Mouse (Mus musculus): ENCODE measurements at regions not wholly inside any gene's neighbourhood (a gene's known extent, or its start where the extent isn't known, plus 50 kb on each side); places are given as distances from the start of the nearest gene placed in this dataset.

DNA sequence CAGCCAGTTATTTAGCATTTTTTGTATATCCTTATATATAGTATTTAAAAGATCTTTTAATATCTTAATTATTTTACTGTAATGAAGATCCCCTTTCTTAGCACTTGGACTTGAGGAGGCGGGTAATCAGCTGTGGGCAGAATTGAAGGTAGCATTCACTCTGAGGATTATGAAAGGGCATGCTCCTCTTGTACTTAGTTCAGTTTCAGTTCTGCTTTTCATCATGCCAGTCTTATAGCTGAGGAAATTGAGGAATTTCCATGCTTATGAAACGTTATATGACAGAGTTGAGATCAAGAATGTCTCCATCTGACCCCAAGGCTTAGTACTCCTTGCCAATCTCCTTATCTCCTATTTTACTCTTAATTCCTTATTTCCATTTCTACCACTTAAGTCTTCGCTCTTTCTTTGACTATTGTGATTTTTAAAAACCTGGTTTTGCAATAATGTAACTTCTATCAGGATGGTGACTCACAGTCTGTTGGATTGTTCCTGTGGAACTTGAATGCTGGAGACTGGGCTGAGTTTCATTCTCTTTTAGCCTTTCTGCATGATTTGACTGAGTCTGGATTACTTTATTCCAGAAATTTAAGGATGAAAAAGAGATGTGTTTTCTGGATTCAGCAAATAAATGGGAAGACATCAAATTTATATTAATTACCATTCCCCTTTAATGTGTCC lies 133.6 kb downstream of the Papss1 start:
- Histone ChIP-seq H3K9ac (ENCODE audit: low read length) (no peak overlapping the region), H3K27me3 (ENCODE audit: control insufficient read depth, insufficient read depth, low read depth, low read length) (no peaks in the 10 kb centered on the region), H3K4me2 (ENCODE audit: low read depth, low read length) (no peak overlapping the region), H3K4me3 (ENCODE audit: low read length) (no peak overlapping the region), H3K4me1 (replicated peaks; ENCODE audit: control insufficient read depth, insufficient read depth, low read length) (no peaks in the 10 kb centered on the region), H3K27ac (ENCODE audit: low read length) (no peak overlapping the region), H3K9me3 (ENCODE audit: control insufficient read depth, low read length) (peaks cover 5% of the 10 kb centered on the region; the same call in 1 of the 2 replicates), H3K36me3 (ENCODE audit: control insufficient read depth, insufficient read depth, low read length) (no peaks in the 10 kb centered on the region)
- 77% methylated on average over 3 of the region's 3 CpGs for WGBS
- ATAC-seq (ENCODE audit: low read depth) = no peak

DNA sequence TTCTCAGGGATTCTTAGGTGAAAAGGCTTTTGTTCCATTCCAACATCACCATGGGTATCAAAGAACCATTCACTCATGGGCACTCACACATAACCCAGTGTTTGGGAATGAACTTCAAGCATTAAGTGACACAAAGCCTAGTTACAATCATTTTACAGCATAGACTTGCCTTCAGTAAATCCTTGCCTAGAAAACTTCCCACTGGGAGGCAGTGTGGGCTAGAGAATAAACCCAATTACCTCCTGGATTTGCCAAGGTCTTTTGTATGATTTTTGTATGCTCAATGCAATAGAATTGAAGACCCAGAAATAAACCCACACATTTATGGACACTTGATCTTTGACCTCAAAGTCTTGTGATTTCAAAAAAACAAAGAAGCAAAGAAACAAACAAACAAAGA lies 138.6 kb downstream of the Papss1 start:
- H3K27ac ChIP-seq (ENCODE audit: low read length) = no peak overlapping the region
- H3K4me1 ChIP-seq (replicated peaks; ENCODE audit: control insufficient read depth, insufficient read depth, low read length) = no peaks in the 10 kb centered on the region
- no peak overlapping the region for H3K4me2 ChIP-seq (ENCODE audit: low read depth, low read length)
- no peak for ATAC-seq (ENCODE audit: low read depth)
- H3K4me3 ChIP-seq (ENCODE audit: low read length) = no peak overlapping the region
- no peak overlapping the region for H3K9ac ChIP-seq (ENCODE audit: low read length)
- H3K36me3 ChIP-seq (ENCODE audit: control insufficient read depth, insufficient read depth, low read length) = no peaks in the 10 kb centered on the region
- no peaks in the 10 kb centered on the region for H3K9me3 ChIP-seq (ENCODE audit: control insufficient read depth, low read length)
- H3K27me3 ChIP-seq (ENCODE audit: control insufficient read depth, insufficient read depth, low read depth, low read length) = no peaks in the 10 kb centered on the region

DNA sequence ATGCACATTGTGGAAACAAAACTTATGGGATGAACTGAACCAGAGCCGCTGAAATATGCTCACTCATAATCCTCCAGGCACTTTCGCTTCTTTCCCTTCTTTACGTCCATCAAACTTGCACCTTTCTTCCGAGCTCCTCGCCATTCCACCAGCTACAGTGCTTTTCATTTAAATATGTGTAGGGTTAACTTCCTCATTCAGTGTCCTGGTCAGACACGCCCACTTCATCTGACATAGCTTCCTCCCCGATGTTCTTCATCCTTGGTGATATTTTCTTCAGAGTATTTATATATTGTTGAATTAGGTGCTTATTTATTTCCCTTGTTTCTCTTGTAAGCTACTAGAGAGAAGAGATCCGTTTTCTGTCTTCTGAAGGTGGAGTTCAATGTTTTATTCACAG lies 149.0 kb downstream of the Papss1 start:
- H3K9ac ChIP-seq (ENCODE audit: low read length) = no peak overlapping the region
- ATAC-seq (ENCODE audit: low read depth) = no peak

DNA sequence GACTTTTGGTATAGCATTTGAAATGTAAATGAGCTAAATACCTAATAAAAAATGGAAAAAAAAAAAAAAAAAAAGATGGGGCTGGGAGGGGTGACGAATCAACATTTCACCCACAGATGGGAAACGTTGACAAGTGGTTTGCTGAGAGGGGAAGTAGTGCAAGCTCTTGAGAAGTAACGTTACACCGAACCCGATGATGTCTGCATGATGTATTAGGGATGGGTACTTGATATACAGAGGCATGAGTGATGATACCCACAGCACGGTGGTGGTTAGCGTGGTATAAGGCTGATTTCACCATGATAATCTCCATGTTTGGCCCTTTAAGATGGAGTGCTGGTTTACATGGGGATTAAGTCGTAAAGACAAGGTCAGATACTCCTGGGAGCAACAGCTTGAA lies 154.2 kb downstream of the Papss1 start:
- H3K4me1 ChIP-seq (replicated peaks; ENCODE audit: control insufficient read depth, insufficient read depth, low read length) = no peaks in the 10 kb centered on the region
- no peak for ATAC-seq (ENCODE audit: low read depth)
- 66% methylated on average over 8 of the region's 8 CpGs for WGBS
- H3K4me3 ChIP-seq (ENCODE audit: low read length) = no peak overlapping the region
- no peaks in the 10 kb centered on the region; the same call in 1 of the 2 replicates for H3K9me3 ChIP-seq (ENCODE audit: control insufficient read depth, low read length)
- no peak overlapping the region for H3K9ac ChIP-seq (ENCODE audit: low read length)
- no peak overlapping the region for H3K4me2 ChIP-seq (ENCODE audit: low read depth, low read length)
- no peak overlapping the region for H3K27ac ChIP-seq (ENCODE audit: low read length)
- H3K27me3 ChIP-seq (ENCODE audit: control insufficient read depth, insufficient read depth, low read depth, low read length) = no peaks in the 10 kb centered on the region
- no peaks in the 10 kb centered on the region for H3K36me3 ChIP-seq (ENCODE audit: control insufficient read depth, insufficient read depth, low read length)

More for the DNA sequence above, 149.0 kb downstream of the Papss1 start:
- WGBS = 78% methylated on average over 8 of the region's 8 CpGs
- H3K27me3 ChIP-seq (ENCODE audit: control insufficient read depth, insufficient read depth, low read depth, low read length) = no peaks in the 10 kb centered on the region
- no peaks in the 10 kb centered on the region for H3K4me1 ChIP-seq (replicated peaks; ENCODE audit: control insufficient read depth, insufficient read depth, low read length)
- no peaks in the 10 kb centered on the region; the same call in 1 of the 2 replicates for H3K9me3 ChIP-seq (ENCODE audit: control insufficient read depth, low read length)
- H3K4me3 ChIP-seq (ENCODE audit: low read length) = no peak overlapping the region
- H3K36me3 ChIP-seq (ENCODE audit: control insufficient read depth, insufficient read depth, low read length) = no peaks in the 10 kb centered on the region
- no peak overlapping the region for H3K4me2 ChIP-seq (ENCODE audit: low read depth, low read length)
- H3K27ac ChIP-seq (ENCODE audit: low read length) = no peak overlapping the region

DNA sequence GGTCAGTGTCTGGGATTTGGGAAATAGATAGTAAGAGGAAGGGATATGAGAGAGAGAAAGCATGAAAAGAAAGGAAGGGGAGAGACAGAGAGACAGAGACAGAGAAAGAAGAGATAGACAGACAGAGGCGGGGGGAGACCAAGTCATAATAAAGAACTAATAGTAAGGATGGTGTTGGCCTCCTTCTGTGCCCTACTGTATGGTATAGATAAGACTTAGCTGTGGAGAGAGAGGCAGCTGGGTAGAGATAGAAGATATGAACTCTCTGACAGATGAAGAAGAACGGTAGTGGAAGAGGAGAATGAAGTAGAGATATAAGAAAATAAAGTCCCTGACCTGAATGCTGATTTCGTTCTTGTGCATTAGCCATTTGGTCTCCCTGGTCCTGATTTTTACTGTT lies 164.1 kb downstream of the Papss1 start:
- no peak overlapping the region for H3K9ac ChIP-seq (ENCODE audit: low read length)
- no peak overlapping the region for H3K4me2 ChIP-seq (ENCODE audit: low read depth, low read length)
- H3K4me1 ChIP-seq (replicated peaks; ENCODE audit: control insufficient read depth, insufficient read depth, low read length) = no peaks in the 10 kb centered on the region
- H3K4me3 ChIP-seq (ENCODE audit: low read length) = no peak overlapping the region
- no peaks in the 10 kb centered on the region for H3K27me3 ChIP-seq (ENCODE audit: control insufficient read depth, insufficient read depth, low read depth, low read length)
- no peak overlapping the region for H3K27ac ChIP-seq (ENCODE audit: low read length)
- no peaks in the 10 kb centered on the region for H3K36me3 ChIP-seq (ENCODE audit: control insufficient read depth, insufficient read depth, low read length)
- no peaks in the 10 kb centered on the region for H3K9me3 ChIP-seq (ENCODE audit: control insufficient read depth, low read length)
- 81% methylated on average over 3 of the region's 3 CpGs for WGBS
- ATAC-seq (ENCODE audit: low read depth) = no peak

DNA sequence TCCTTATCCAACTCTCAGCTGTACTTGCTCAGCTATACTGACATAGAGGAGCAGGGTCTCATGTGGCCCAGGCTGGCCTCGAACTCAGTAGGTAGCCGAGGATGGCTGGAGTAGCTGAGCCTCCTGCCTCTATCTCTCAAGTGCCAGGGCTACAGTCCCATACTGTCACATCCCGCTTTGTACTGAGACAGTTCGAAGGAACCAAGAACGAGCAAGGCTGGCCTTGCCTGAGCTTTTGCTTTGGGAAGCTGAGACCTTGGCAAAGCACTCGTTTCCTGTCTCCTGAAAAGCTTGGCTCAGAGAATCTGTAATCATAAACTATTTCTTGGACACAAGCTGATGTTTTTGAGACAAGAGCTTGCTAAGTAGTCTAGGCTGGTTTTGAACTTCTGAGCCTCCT lies 169.7 kb downstream of the Papss1 start:
- no peak overlapping the region for H3K27ac ChIP-seq (ENCODE audit: low read length)
- H3K27me3 ChIP-seq (ENCODE audit: control insufficient read depth, insufficient read depth, low read depth, low read length) = no peaks in the 10 kb centered on the region
- H3K9ac ChIP-seq (ENCODE audit: low read length) = no peak overlapping the region
- no peak overlapping the region for H3K4me3 ChIP-seq (ENCODE audit: low read length)
- H3K4me1 ChIP-seq (replicated peaks; ENCODE audit: control insufficient read depth, insufficient read depth, low read length) = no peaks in the 10 kb centered on the region
- no peaks in the 10 kb centered on the region for H3K9me3 ChIP-seq (ENCODE audit: control insufficient read depth, low read length)
- H3K36me3 ChIP-seq (ENCODE audit: control insufficient read depth, insufficient read depth, low read length) = no peaks in the 10 kb centered on the region
- ATAC-seq (ENCODE audit: low read depth) = peak; percentile 59; the same call in 1 of the 2 replicates
- no peak overlapping the region for H3K4me2 ChIP-seq (ENCODE audit: low read depth, low read length)
- WGBS = 51% methylated on average over 6 of the region's 6 CpGs

DNA sequence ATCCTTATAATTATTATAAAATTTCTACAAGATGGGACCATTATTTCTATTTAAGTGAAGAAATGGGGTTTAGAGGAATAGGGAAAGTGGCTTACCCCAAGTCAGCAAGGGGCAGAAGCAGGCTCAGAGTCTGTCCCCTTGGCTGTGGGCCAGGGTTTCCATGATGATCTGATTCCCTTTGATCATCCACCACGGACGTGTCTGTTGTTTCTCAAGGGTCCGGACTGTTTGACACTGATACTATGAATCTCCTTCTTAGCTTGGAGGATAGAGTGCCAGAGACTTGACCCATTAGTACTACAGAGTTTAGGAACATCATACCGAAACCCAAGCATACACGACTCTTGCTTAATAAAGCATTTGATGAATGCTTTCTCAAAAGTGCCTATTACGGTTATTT lies 172.9 kb downstream of the Papss1 start:
- H3K9me3 ChIP-seq (ENCODE audit: control insufficient read depth, low read length) = no peaks in the 10 kb centered on the region
- no peak overlapping the region for H3K9ac ChIP-seq (ENCODE audit: low read length)
- H3K27ac ChIP-seq (ENCODE audit: low read length) = no peak overlapping the region
- peak; percentile 56 for ATAC-seq (ENCODE audit: low read depth)
- H3K4me2 ChIP-seq (ENCODE audit: low read depth, low read length) = no peak overlapping the region
- no peaks in the 10 kb centered on the region for H3K36me3 ChIP-seq (ENCODE audit: control insufficient read depth, insufficient read depth, low read length)
- no peaks in the 10 kb centered on the region for H3K4me1 ChIP-seq (replicated peaks; ENCODE audit: control insufficient read depth, insufficient read depth, low read length)
- H3K27me3 ChIP-seq (ENCODE audit: control insufficient read depth, insufficient read depth, low read depth, low read length) = no peaks in the 10 kb centered on the region
- H3K4me3 ChIP-seq (ENCODE audit: low read length) = no peak overlapping the region
- WGBS = 33% methylated on average over 6 of the region's 6 CpGs

DNA sequence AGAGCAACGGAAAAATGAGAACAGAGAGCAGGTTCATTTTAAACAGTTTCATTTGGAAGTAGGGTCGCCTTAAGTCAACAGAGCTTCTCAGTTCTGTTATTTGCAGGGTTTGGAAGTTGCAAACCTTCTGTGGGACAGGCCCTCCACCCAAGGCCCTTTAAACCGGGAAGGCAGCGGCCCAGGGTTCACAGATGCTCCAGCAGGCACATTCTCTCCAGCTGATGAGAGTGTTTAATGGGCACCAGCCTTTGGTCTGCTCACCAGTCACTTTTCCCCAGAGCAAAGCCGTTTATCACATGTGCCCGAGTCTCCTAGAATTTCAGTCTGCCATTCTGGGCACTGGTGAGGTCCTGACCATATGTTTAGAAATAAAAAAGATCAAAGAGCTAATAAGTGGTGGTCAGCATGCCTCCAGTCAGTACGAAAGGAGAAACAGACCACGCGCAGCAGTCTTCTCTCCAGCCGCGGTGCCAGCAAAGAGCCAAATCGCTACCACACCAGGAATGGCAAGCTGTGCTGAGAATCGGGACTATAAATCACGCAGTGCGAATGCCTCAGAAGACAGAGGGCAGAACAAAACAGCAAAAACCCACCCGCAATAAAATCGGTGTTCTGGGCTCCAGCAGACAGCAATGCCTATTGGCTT lies 173.5 kb downstream of the Papss1 start:
- Histone ChIP-seq H3K4me2 (ENCODE audit: low read depth, low read length) (no peak overlapping the region), H3K4me1 (replicated peaks; ENCODE audit: control insufficient read depth, insufficient read depth, low read length) (no peaks in the 10 kb centered on the region), H3K36me3 (ENCODE audit: control insufficient read depth, insufficient read depth, low read length) (no peaks in the 10 kb centered on the region), H3K4me3 (ENCODE audit: low read length) (no peak overlapping the region), H3K27ac (ENCODE audit: low read length) (no peak overlapping the region), H3K9me3 (ENCODE audit: control insufficient read depth, low read length) (no peaks in the 10 kb centered on the region), H3K9ac (ENCODE audit: low read length) (no peak overlapping the region), H3K27me3 (ENCODE audit: control insufficient read depth, insufficient read depth, low read depth, low read length) (no peaks in the 10 kb centered on the region)
- WGBS = 67% methylated on average over 17 of the region's 17 CpGs
- no peak for ATAC-seq (ENCODE audit: low read depth)

DNA sequence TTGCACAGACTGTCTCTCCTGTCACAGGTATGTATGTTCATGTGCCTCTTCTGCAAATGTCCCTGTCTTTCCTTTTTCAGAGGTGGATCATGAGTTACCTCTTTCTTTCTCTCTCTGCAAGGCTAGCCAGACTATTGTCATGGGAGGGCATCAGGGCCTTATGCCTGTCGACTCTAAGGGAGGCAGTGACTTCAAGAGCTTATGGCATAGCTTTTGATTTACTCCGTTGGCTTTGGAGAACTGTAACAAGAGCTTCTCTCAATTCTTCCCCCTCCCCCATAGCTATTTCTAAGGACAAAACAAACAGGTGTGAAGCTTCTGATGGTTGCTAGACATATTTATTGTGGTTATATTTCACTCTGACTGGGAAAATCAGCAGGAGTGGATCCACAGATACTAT lies 191.0 kb downstream of the Papss1 start:
- WGBS = 52% methylated on average over 2 of the region's 2 CpGs
- Histone ChIP-seq H3K4me1 (replicated peaks; ENCODE audit: control insufficient read depth, insufficient read depth, low read length) (no peaks in the 10 kb centered on the region), H3K27me3 (ENCODE audit: control insufficient read depth, insufficient read depth, low read depth, low read length) (no peaks in the 10 kb centered on the region), H3K27ac (ENCODE audit: low read length) (no peak overlapping the region), H3K4me2 (ENCODE audit: low read depth, low read length) (no peak overlapping the region), H3K4me3 (ENCODE audit: low read length) (no peak overlapping the region), H3K36me3 (ENCODE audit: control insufficient read depth, insufficient read depth, low read length) (no peaks in the 10 kb centered on the region), H3K9ac (ENCODE audit: low read length) (no peak overlapping the region), H3K9me3 (ENCODE audit: control insufficient read depth, low read length) (peaks cover 5% of the 10 kb centered on the region)
- ATAC-seq (ENCODE audit: low read depth) = no peak

Data from lung, embryonic 16.5 days (tissue).